Mouse (Mus musculus) thymus, adult 2 months (tissue): ENCODE results near the gene Deaf1. TPM values are rescaled to one million over a fixed set of nuclear protein-coding genes. Genes with fewer than 3 reads are reported as not detected.
A peak's percentile ranks its signal among the peaks of the same experiment; 100 is the strongest.

ENCODE experiments used
- DNase-seq: peaks from one replicate; pipeline ENCODE4 v3.0.0; 2021
- H3K27ac ChIP-seq: fragments of 200-500 bp; 2 replicates; pipeline ENCODE4 v1.5.1; 2012; ENCODE audit warnings: low read length, control low read depth; ENCODE audit not compliant: control insufficient read depth, insufficient read depth
- H3K27me3 ChIP-seq: fragments of 200-500 bp; 2 replicates; pipeline ENCODE4 v1.6.1; 2012; ENCODE audit warnings: mild to moderate bottlenecking, low read length, moderate library complexity, mixed read lengths; ENCODE audit not compliant: control insufficient read depth, insufficient read depth
- H3K36me3 ChIP-seq: fragments of 200-500 bp; 2 replicates; pipeline ENCODE4 v1.6.1; 2012; ENCODE audit warnings: mild to moderate bottlenecking, low read length, moderate library complexity; ENCODE audit not compliant: control insufficient read depth, insufficient read depth
- H3K4me1 ChIP-seq: fragments of 200-500 bp; replicated peaks from 2 replicates; pipeline ENCODE4 v1.6.1; 2012; ENCODE audit warnings: low read length; ENCODE audit not compliant: control insufficient read depth, insufficient read depth
- H3K4me3 ChIP-seq: fragments of 200-500 bp; 2 replicates; pipeline ENCODE4 v1.5.1; 2012; ENCODE audit warnings: mild to moderate bottlenecking, low read length, control low read depth, moderate library complexity; ENCODE audit not compliant: control insufficient read depth, insufficient read depth
- CTCF ChIP-seq: fragments of 200-500 bp; IDR thresholded peaks from 2 replicates; pipeline ENCODE4 v1.5.1; 2012; ENCODE audit warnings: mild to moderate bottlenecking, control low read depth, low read length, moderate library complexity, borderline replicate concordance; ENCODE audit not compliant: control insufficient read depth, poor library complexity, insufficient read depth; ENCODE audit errors: extremely low read depth
- POLR2A ChIP-seq: fragments of 200-500 bp; IDR thresholded peaks from 2 replicates; pipeline ENCODE4 v1.6.1; 2012; ENCODE audit warnings: mild to moderate bottlenecking, low read length, control low read depth, moderate library complexity; ENCODE audit not compliant: control insufficient read depth, poor library complexity, insufficient read depth; ENCODE audit errors: extremely low read depth
- WGBS: fragments of 180-500 bp; shearing (Covaris S2); methylation state at CpG from one replicate; pipeline ENCODE4 v1.1.7; 2018; 5-methylcytosine and 5-hydroxymethylcytosine counted together
- polyA plus RNA-seq: library from polyadenylated mRNA; depleted of rRNA; stranded (reverse); fragments of >200 nt; gene quantifications from 2 replicates; pipeline ENCODE4 v1.2.3, GENCODE M21; 2012

The Deaf1 gene
- polyA plus RNA-seq, 1 experiment: 34.9 TPM

GRCm38 (mm10) chr7:141276546-141276945 lies 50.9 kb downstream of the Deaf1 start, which contains the start of gene Cdhr5:
Gene Cdhr5 (minus strand): TSS chr7:141276786.
- H3K4me3 ChIP-seq: no peak within 1 kb of the TSS
- TF ChIP-seq POLR2A (no peak), CTCF (no peak)
- WGBS: 80% methylated on average over 11 of the region's 11 CpGs
- peaks cover 6% of the 10 kb centered on the region; the same call in 1 of the 2 replicates for H3K4me1 ChIP-seq
- H3K27ac ChIP-seq: no peak within 1 kb of the TSS
- no peak for DNase-seq
- no peaks in the 10 kb centered on the region for H3K36me3 ChIP-seq
- H3K27me3 ChIP-seq: peaks cover 4% of the 10 kb centered on the region; the same call in 1 of the 2 replicates

DNA sequence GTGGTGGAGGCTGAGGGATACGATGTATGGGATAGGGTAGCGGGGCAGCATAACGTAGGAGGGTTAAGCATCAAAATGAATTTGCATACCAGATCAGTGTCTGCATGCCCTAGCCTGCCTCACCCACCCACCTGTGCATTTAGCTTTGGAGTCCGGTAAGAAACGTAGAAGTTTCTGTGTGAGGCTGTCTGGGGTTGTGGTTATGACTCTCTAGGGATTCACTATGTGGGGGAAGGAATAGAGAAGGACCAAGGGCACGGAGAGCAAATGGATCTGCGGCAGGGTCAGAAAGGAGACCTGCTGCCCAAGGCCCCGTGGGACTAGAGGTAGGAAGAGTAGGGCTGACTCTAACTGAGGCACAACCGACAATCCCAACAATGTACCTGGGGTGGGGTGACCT lies 52.1 kb downstream of the Deaf1 start:
- no peak overlapping the region for H3K27ac ChIP-seq
- 94% methylated on average over 9 of the region's 9 CpGs for WGBS
- DNase-seq: no peak

DNA sequence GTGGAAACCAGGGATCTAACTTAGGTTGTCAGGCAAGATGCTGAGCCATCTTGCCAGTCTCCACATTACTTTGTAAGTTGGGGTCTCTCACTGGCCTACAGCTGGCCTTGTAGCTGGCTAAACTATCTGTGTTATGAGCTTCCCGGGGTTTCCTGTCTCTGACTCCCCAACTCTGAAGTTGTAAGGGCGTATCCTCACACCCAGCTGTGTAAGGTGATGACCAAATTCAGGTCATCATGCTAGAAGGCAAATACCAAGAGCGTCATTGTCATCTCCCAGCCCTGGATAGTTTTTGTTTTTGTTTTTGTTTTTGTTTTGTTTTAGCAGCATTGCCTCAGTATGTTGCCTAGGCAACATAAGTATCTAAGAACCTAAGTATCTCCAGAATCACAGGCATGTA lies 56.9 kb downstream of the Deaf1 start:
- DNase-seq: no peak
- Histone ChIP-seq H3K36me3 (no peaks in the 10 kb centered on the region), H3K4me3 (no peak overlapping the region), H3K4me1 (peaks cover 13% of the 10 kb centered on the region), H3K27ac (no peak overlapping the region), H3K27me3 (no peaks in the 10 kb centered on the region)
- TF ChIP-seq POLR2A: no peak
- no peak for TF ChIP-seq CTCF
- WGBS: 90% methylated on average over 3 of the region's 3 CpGs

More for the DNA sequence above, 52.1 kb downstream of the Deaf1 start:
- H3K36me3 ChIP-seq: no peaks in the 10 kb centered on the region
- no peak overlapping the region for H3K4me3 ChIP-seq
- TF ChIP-seq CTCF (no peak), POLR2A (no peak)
- peaks cover 6% of the 10 kb centered on the region; the same call in 1 of the 2 replicates for H3K4me1 ChIP-seq
- H3K27me3 ChIP-seq: peaks cover 4% of the 10 kb centered on the region; the same call in 1 of the 2 replicates

- H3K4me3 ChIP-seq: peak overlapping the region; percentile 19
- 44% methylated on average over 14 of the region's 14 CpGs for WGBS
- H3K36me3 ChIP-seq: no peaks in the 10 kb centered on the region
- DNase-seq: no peak
- TF ChIP-seq CTCF (no peak), POLR2A (no peak)
- H3K27ac ChIP-seq: no peak overlapping the region
- no peaks in the 10 kb centered on the region for H3K27me3 ChIP-seq
- H3K4me1 ChIP-seq: peaks cover 24% of the 10 kb centered on the region
These were observed 58.3 kb downstream of the Deaf1 start for GRCm38 (mm10) chr7:141269273-141269545.

- 0 out of 2 replicates have a peak, but pooled peaks cover 1% of the 10 kb centered on the region for H3K36me3 ChIP-seq
- H3K4me3 ChIP-seq: peak overlapping the region; percentile 19
- peaks cover 26% of the 10 kb centered on the region for H3K4me1 ChIP-seq
- no peaks in the 10 kb centered on the region for H3K27me3 ChIP-seq
- 9% methylated on average over 24 of the region's 24 CpGs for WGBS
- no peak overlapping the region for H3K27ac ChIP-seq
- DNase-seq: no peak
- TF ChIP-seq CTCF: no peak
- no peak for TF ChIP-seq POLR2A
These were observed 58.8 kb downstream of the Deaf1 start for GRCm38 (mm10) chr7:141268466-141269272.

DNA sequence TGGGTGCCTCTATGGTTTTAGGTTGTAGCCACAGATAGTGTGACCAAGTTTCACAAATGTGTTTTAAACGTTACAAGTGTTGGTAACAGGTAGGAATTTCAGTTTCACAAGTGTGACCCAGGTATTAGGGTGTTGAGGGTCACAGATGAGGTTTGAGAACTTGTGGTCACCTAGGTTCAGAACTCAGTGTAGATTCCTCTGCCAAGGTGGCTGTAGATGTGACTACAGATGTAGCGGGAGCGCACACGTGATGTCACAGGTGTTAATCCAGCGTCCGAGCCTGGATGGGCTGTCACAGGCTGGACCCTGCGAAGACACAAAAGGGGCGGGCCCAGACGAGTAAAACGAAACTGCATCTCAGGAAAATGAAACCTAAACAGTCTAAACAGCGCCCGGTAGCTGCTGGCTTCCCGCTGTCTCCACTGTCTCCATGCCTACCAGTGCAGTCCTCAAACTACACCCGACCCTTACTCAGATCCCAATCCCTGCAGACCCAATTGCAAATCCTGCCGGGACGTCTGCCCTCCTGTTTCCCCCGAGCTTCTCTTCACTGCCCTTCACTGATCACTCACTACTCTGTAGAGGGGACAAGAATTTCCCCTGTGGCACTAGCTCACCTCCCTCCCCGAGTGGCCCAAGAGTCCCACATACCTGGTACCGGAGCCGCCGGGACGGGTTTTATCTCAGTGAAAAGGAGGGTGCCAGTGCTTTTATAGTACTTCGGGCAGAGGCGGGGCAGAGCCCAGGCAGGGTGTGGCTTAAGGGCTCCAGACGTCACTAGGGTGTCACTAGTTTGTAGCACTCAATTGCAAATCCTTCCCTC lies 61.5 kb downstream of the Deaf1 start, which contains the start of gene Irf7:
TSS of gene Irf7 (minus strand) at position 743 of the 823 bp plus-strand sequence.
- H3K4me1 ChIP-seq: peaks cover 26% of the 10 kb centered on the region
- H3K27ac ChIP-seq: peak within 1 kb of the TSS; percentile 71
- WGBS: under 1% methylated on average over 25 of the region's 25 CpGs
- H3K4me3 ChIP-seq: peak within 1 kb of the TSS; percentile 82
- 0 out of 2 replicates have a peak, but pooled peaks have one; percentile 26 for TF ChIP-seq POLR2A
- TF ChIP-seq CTCF: no peak
- H3K36me3 ChIP-seq: peaks cover 28% of the 10 kb centered on the region
- peak; percentile 73 for DNase-seq
- no peaks in the 10 kb centered on the region for H3K27me3 ChIP-seq
